Mouse (Mus musculus): ENCODE data around the gene Bcl2l15. TPM values are rescaled to one million over a fixed set of nuclear protein-coding genes. Genes with fewer than 3 reads are reported as not detected.

The Bcl2l15 gene
- total and polyA plus RNA-seq, 3 experiments = 0.11 TPM; not detected in 2

DNA sequence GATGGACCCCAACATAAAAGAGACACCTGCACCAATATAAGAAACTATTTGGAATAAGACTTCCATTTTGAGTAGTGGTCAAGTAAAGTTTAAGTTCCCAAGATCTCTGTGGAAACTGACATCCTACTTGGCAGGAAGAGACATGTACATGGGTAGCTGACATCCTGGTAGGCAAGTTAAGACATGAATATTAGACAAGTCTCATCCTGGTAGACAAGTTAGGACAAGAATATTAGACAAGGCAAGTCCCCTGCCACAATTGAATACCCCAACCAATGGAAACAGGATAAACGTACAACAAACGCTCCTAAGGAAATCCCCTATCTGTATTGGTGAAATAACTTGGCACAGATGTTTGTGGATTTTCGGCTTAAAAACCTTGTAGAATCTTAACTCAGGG is 61.0 kb downstream of the Bcl2l15 start:
- peaks cover 1 to 2% of the 10 kb centered on the region in 2 experiments; a peak in 3 of 4 replicates for H3K27me3 ChIP-seq (ENCODE audit: control insufficient read depth in 1 of 2, insufficient read depth in 2 of 2, low read length in 2 of 2)
- TF ChIP-seq USF2 (IDR thresholded peaks at IDR 0.05; ENCODE audit: borderline replicate concordance in 1 of 2, insufficient read depth in 1 of 2, low read depth in 1 of 2, low read length in 2 of 2) = no peak
- no peak for TF ChIP-seq CHD2 (IDR thresholded peaks at IDR 0.05; ENCODE audit: low read length)
- no peak for TF ChIP-seq BHLHE40 (IDR thresholded peaks at IDR 0.05; ENCODE audit: borderline replicate concordance, low read depth, low read length)
- TF ChIP-seq MXI1 (IDR thresholded peaks at IDR 0.05; ENCODE audit: low read depth, low read length) = no peak
- no peak for TF ChIP-seq TCF12 (IDR thresholded peaks at IDR 0.05; ENCODE audit: low read depth, low read length)
- no peak for TF ChIP-seq ZMIZ1 (IDR thresholded peaks at IDR 0.05; ENCODE audit: low read depth, low read length)
- no peak for TF ChIP-seq CTCF (IDR thresholded peaks at IDR 0.05 in 2 of 3, conservative IDR thresholded peaks at IDR 0.05 in 1 of 3; ENCODE audit: control insufficient read depth in 1 of 3, insufficient read depth in 1 of 3, low read depth in 2 of 3, low read length in 3 of 3, poor library complexity in 1 of 3, severe bottlenecking in 1 of 3)
- TF ChIP-seq USF1 (IDR thresholded peaks at IDR 0.05; ENCODE audit: low read depth, low read length) = no peak
- no peak for TF ChIP-seq JUND (IDR thresholded peaks at IDR 0.05; ENCODE audit: low read depth, low read length)
- no peak for TF ChIP-seq ZC3H11A (IDR thresholded peaks at IDR 0.05; ENCODE audit: low read depth, low read length)
- TF ChIP-seq EP300 (IDR thresholded peaks at IDR 0.05; ENCODE audit: low read depth in 1 of 2, low read length in 2 of 2) = no peak
- no peak for TF ChIP-seq POLR2AphosphoS5 (IDR thresholded peaks at IDR 0.05; ENCODE audit: borderline replicate concordance, low read depth, low read length)
- no peak for TF ChIP-seq MEF2A (IDR thresholded peaks at IDR 0.05; ENCODE audit: extremely low read depth, insufficient replicate concordance, low read depth, low read length, poor library complexity, severe bottlenecking)
- TF ChIP-seq TBP (IDR thresholded peaks at IDR 0.05; ENCODE audit: low read depth, low read length) = no peak
- no peak for TF ChIP-seq RCOR1 (IDR thresholded peaks at IDR 0.05; ENCODE audit: low read depth, low read length)
- no peak for TF ChIP-seq SMC3 (IDR thresholded peaks at IDR 0.05; ENCODE audit: low read depth, low read length)
- no peak for DNase-seq (ENCODE audit: low read depth, low spot score)
- H3K9me3 ChIP-seq (replicated peaks; ENCODE audit: insufficient read depth, low read length) = no peaks in the 10 kb centered on the region
- no peak overlapping the region for H3K27ac ChIP-seq (ENCODE audit: control insufficient read depth, low read depth, low read length)
- no peak overlapping the region for H3K4me3 ChIP-seq (ENCODE audit: control insufficient read depth in 1 of 2, insufficient read depth in 1 of 2, low read depth in 2 of 2, low read length in 2 of 2)
- H3K36me3 ChIP-seq (ENCODE audit: control insufficient read depth in 1 of 2, insufficient read depth in 2 of 2, low read length in 2 of 2) = no peaks in the 10 kb centered on the region
- no peak overlapping the region for H3K9ac ChIP-seq (ENCODE audit: control insufficient read depth, low read depth, low read length, poor library complexity, severe bottlenecking)
- H3K79me2 ChIP-seq (ENCODE audit: control insufficient read depth, insufficient read depth, low read length, poor library complexity) = no peaks in the 10 kb centered on the region
- no peaks in the 10 kb centered on the region for H3K4me1 ChIP-seq (ENCODE audit: control insufficient read depth in 1 of 2, insufficient read depth in 2 of 2, low read length in 2 of 2)

Other genes with a start within 250 kb of the Bcl2l15 start
- 0.36 and 0.81 TPM in 2 replicates for gene Atg4a-ps, start 186.5 kb upstream of the Bcl2l15 start, total RNA-seq (2012; rRNA removed)
- 1 to 10 TPM in 1 of 2 experiments, not detected in 1; 3.4 TPM for gene Atg4a-ps, start 186.5 kb upstream of the Bcl2l15 start, polyA plus RNA-seq (2012; ENCODE audit: insufficient read depth in 1 of 2, insufficient read length in 2 of 2, low read depth in 1 of 2, low replicate concordance in 2 of 2, missing spikeins in 1 of 2)
- gene Olfml3, start 94.6 kb upstream of the Bcl2l15 start, total RNA-seq (2012; rRNA removed) = 0.03 and 0.08 TPM in 2 replicates
- under 1 TPM in 1 of 2 experiments, not detected in 1; 0.18 TPM for gene Olfml3, start 94.6 kb upstream of the Bcl2l15 start, polyA plus RNA-seq (2012; ENCODE audit: insufficient read depth in 1 of 2, insufficient read length in 2 of 2, low read depth in 1 of 2, low replicate concordance in 2 of 2, missing spikeins in 1 of 2)
- gene Gm10964, start 93.2 kb upstream of the Bcl2l15 start, total RNA-seq (2012; rRNA removed) = not detected in 2 replicates
- not detected for gene Gm10964, start 93.2 kb upstream of the Bcl2l15 start, polyA plus RNA-seq (2012; ENCODE audit: insufficient read depth in 1 of 2, insufficient read length in 2 of 2, low read depth in 1 of 2, low replicate concordance in 2 of 2, missing spikeins in 1 of 2)
- 16.7 and 17.8 TPM in 2 replicates for gene Hipk1, start 41.0 kb upstream of the Bcl2l15 start, total RNA-seq (2012; rRNA removed)
- 10 to 100 TPM in 1 of 2 experiments, not detected in 1; 28.7 TPM for gene Hipk1, start 41.0 kb upstream of the Bcl2l15 start, polyA plus RNA-seq (2012; ENCODE audit: insufficient read depth in 1 of 2, insufficient read length in 2 of 2, low read depth in 1 of 2, low replicate concordance in 2 of 2, missing spikeins in 1 of 2)
- 9.8 and 11.2 TPM in 2 replicates for gene Dclre1b, start 23.2 kb upstream of the Bcl2l15 start, total RNA-seq (2012; rRNA removed)
- gene Dclre1b, start 23.2 kb upstream of the Bcl2l15 start, polyA plus RNA-seq (2012; ENCODE audit: insufficient read depth in 1 of 2, insufficient read length in 2 of 2, low read depth in 1 of 2, low replicate concordance in 2 of 2, missing spikeins in 1 of 2) = 10 to 100 TPM in 1 of 2 experiments, not detected in 1; 25.3 TPM
- gene Ap4b1, start 23.1 kb upstream of the Bcl2l15 start, total RNA-seq (2012; rRNA removed) = 14.2 and 15.1 TPM in 2 replicates
- 10 to 100 TPM in 1 of 2 experiments, not detected in 1; 20.2 TPM for gene Ap4b1, start 23.1 kb upstream of the Bcl2l15 start, polyA plus RNA-seq (2012; ENCODE audit: insufficient read depth in 1 of 2, insufficient read length in 2 of 2, low read depth in 1 of 2, low replicate concordance in 2 of 2, missing spikeins in 1 of 2)
- 0.50 TPM in 1 of 2 replicates, not detected in the other for gene Gm43064, start 23.0 kb upstream of the Bcl2l15 start, total RNA-seq (2012; rRNA removed)
- gene Gm43064, start 23.0 kb upstream of the Bcl2l15 start, polyA plus RNA-seq (2012; ENCODE audit: insufficient read depth in 1 of 2, insufficient read length in 2 of 2, low read depth in 1 of 2, low replicate concordance in 2 of 2, missing spikeins in 1 of 2) = under 1 TPM in 1 of 2 experiments, not detected in 1; 0.14 TPM
- gene Ptpn22, start 27.2 kb downstream of the Bcl2l15 start, total RNA-seq (2012; rRNA removed) = 0.10 TPM in 1 of 2 replicates, not detected in the other
- gene Ptpn22, start 27.2 kb downstream of the Bcl2l15 start, polyA plus RNA-seq (2012; ENCODE audit: insufficient read depth in 1 of 2, insufficient read length in 2 of 2, low read depth in 1 of 2, low replicate concordance in 2 of 2, missing spikeins in 1 of 2) = under 1 TPM in 1 of 2 experiments, not detected in 1; 0.06 TPM
- 10.5 and 12.2 TPM in 2 replicates for gene Rsbn1, start 81.5 kb downstream of the Bcl2l15 start, total RNA-seq (2012; rRNA removed)
- gene Rsbn1, start 81.5 kb downstream of the Bcl2l15 start, polyA plus RNA-seq (2012; ENCODE audit: insufficient read depth in 1 of 2, insufficient read length in 2 of 2, low read depth in 1 of 2, low replicate concordance in 2 of 2, missing spikeins in 1 of 2) = 10 to 100 TPM; 10.8 to 37.3 TPM
- gene Phtf1, start 135.5 kb downstream of the Bcl2l15 start, total RNA-seq (2012; rRNA removed) = 19.7 and 20.0 TPM in 2 replicates
- gene Phtf1, start 135.5 kb downstream of the Bcl2l15 start, polyA plus RNA-seq (2012; ENCODE audit: insufficient read depth in 1 of 2, insufficient read length in 2 of 2, low read depth in 1 of 2, low replicate concordance in 2 of 2, missing spikeins in 1 of 2) = 10 to 100 TPM in 1 of 2 experiments, not detected in 1; 23.4 TPM